8 mouse cellular contexts compared by ENCODE assay signal in the genomic region with DNA sequence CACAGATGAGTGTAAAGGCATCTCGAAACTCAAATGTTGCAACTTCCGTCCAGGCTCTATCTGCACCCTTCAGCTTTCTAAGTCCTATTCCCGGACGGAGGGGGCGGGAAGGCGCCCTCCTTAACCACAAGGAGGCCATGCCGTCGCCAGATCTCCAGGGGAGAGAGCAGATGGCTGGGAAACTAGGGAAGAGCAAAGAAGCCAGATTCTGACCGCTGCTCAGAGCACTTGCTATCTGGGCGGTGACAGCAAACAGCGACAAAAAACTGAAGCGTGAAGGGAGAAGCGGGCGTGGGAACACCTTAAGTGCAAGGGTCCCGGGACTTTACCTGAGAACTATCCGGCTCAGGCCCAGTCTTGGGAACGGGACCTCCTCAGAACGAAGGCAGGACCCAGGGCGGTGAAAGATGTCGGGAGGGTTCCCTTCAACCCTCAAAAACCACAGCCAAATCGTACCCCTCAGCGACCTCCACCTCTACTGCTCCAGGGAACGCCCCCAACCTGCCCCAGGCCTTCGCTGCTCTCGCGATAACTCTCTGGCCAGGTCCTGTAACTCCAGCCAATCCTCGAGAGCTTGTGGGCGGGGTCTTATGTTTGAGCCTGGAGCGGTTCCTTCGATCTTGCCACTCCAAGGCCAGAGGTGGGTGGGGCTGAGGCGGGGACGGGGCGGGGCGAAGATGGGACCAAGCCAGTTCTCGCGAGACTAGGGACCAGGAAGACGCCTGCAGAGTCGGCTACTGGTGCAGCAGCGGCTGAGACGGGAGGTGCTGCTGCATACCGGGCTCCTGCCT. TPM values are rescaled to one million over a fixed set of nuclear protein-coding genes. Genes with fewer than 3 reads are reported as not detected.
DNase-seq lines count a peak whose midpoint lies in the region; ATAC-seq lines count a peak whose summit lies in the region.

A gene (minus strand): TSS at position 507 of the 791 bp plus-strand sequence.
A gene (plus strand): TSS at position 691 of the 791 bp plus-strand sequence.

- no peaks in the 10 kb centered on the region for H3K36me3 ChIP-seq in hindbrain, embryonic 15.5 days

- H3K4me3 ChIP-seq in hindbrain, embryonic 15.5 days = peak within 1 kb of the TSS; percentile 98

- no peaks in the 10 kb centered on the region for H3K27me3 ChIP-seq in hindbrain, embryonic 15.5 days

- H3K9ac ChIP-seq in hindbrain, embryonic 15.5 days = peak within 1 kb of the TSS; percentile 92

- WGBS in hindbrain, embryonic 15.5 days = under 1% methylated on average over 41 of the region's 41 CpGs

- DNase-seq in T-cell, adult 2 months (ENCODE audit: low spot score) = peak; percentile 98
- peak; percentile 95 to 96 for DNase-seq in cerebellum, postnatal 36 days
- DNase-seq in frontal cortex, postnatal 36 days (ENCODE audit: low spot score in 2 of 2) = peak; percentile 95 to 96
- DNase-seq in left cerebral cortex, adult 11 months (ENCODE audit: low spot score) = peak; percentile 98
- peak; percentile 98 to 99 for DNase-seq in lung, postnatal 4 days
- peak; percentile 99 for DNase-seq in retina, postnatal 7 days (ENCODE audit: low read depth, low spot score)
- peak; percentile 87 for DNase-seq in urinary bladder, adult 2 months (ENCODE audit: low spot score)

- H3K9me3 ChIP-seq in hindbrain, embryonic 15.5 days = no peaks in the 10 kb centered on the region

- H3K27ac ChIP-seq in hindbrain, embryonic 15.5 days (replicated peaks) = peak within 1 kb of the TSS; percentile 90

- H3K4me2 ChIP-seq in hindbrain, embryonic 15.5 days = peak within 1 kb of the TSS; percentile 90

- ATAC-seq in hindbrain, embryonic 15.5 days (ENCODE audit: low FRiP score, low read depth) = peak; percentile 99

- H3K4me1 ChIP-seq in hindbrain, embryonic 15.5 days (replicated peaks) = peaks cover 44% of the 10 kb centered on the region

RNA-seq across cellular contexts. Expression of the first gene that starts in this region (rescaled TPM):
- polyA plus RNA-seq in hindbrain, embryonic 15.5 days (2015; fragmentation: Nextera tagmentation; extraction: Ambion mirVana) = 7.5 and 10.4 TPM in 2 replicates
- polyA plus RNA-seq in urinary bladder, adult 2 months (2012; rRNA removed) = 17.1 and 21.2 TPM in 2 replicates

RNA-seq across cellular contexts. Expression of the second gene that starts in this region (rescaled TPM):
- polyA plus RNA-seq in hindbrain, embryonic 15.5 days (2015; fragmentation: Nextera tagmentation; extraction: Ambion mirVana) = 42.1 and 44.1 TPM in 2 replicates
- polyA plus RNA-seq in urinary bladder, adult 2 months (2012; rRNA removed) = 37.0 and 43.5 TPM in 2 replicates

Comparison
In these comparisons a context has a peak if more than half of its experiments do, and no peak if none do; other contexts are left out.
1. Peak in every context shown above with its lines: DNase-seq, ATAC-seq, H3K4me3 ChIP-seq and H3K27ac ChIP-seq.